Mouse (Mus musculus) gastrocnemius, adult 18-20 months (tissue): Measurements from ENCODE around the gene Rrm2. TPM values are rescaled to one million over a fixed set of nuclear protein-coding genes. Genes with fewer than 3 reads are reported as not detected.
"Not testable (repeated sequence)": the region's sequence is repeated elsewhere in the genome, so short reads cannot be mapped to it uniquely, and the experiment has no call there.

Experiments used
- DNase-seq: peaks from one replicate; pipeline ENCODE4 v3.0.0; 2021; ENCODE audit warnings: low spot score
- long read RNA-seq, 2 experiments: library from polyadenylated mRNA; stranded (forward); transcript quantifications; one replicate each; pipeline ENCODE4 v2.0.0; 2021
- total RNA-seq, 2 experiments: library from RNA; stranded (reverse); gene quantifications; 2 replicates each; pipeline ENCODE4 v1.2.3; 2021

The Rrm2 gene
- total RNA-seq: under 1 TPM; 0.71 to 0.87 TPM
- long read RNA-seq, experiment 1, partial matches to known transcripts: 0 of 1 reads
- long read RNA-seq, experiment 1, other reads (novel, unspliced or antisense): 0 of 1 reads
- long read RNA-seq, experiment 2, partial matches to known transcripts: 0 of 2 reads
- long read RNA-seq, experiment 2, other reads (novel, unspliced or antisense): 0 of 2 reads

- DNase-seq: peak; percentile 92
Observed at GRCm38 (mm10) chr12:24707954-24708823, at the start of gene Rrm2. Gene Rrm2, plus strand, starts transcription at chr12:24708241.

DNA sequence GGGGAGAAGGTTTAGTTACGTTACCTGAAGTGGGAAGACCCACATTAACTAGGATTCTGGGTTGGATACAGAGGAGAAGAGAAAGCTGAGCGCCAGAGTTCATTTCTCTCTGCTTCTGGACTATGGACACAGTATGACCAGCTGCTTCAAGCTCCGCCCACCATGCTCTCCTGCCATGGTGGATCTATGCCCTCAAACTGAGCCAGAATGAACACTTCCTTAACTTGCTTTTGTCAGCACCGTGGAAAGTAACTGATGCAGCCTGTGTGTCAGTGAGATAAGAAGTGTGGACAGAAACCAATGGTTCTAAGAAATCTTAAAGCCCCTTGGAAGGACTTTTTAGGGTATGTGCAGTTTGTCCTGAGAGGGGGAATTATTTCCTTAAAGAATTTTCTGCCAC, 49.0 kb upstream of the Rrm2 start:
- no peak for DNase-seq

- no peak for DNase-seq
Observed at GRCm38 (mm10) chr12:24659923-24660322, 48.1 kb upstream of the Rrm2 start.

DNA sequence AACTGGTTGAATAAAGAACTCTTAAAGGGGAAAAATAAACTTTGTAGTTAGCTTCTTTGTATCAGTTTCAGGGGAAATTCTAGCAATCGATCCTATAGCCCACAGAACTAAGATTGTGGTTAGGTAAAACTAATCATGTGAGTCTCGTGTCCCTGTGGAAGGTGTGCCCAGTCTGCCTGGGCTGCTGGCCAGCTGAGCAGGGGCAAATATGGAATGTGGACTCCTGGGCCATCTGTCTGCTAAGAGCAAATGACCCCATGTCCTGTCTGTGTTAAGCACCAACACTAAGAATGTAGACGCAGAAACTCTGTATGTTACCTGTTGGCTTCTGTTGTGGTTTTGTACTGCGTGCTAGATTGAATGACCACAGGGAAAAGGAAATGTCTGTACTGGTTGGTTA, 46.9 kb upstream of the Rrm2 start:
- no peak for DNase-seq

- no peak for DNase-seq
Observed at GRCm38 (mm10) chr12:24662131-24662530, 45.9 kb upstream of the Rrm2 start.

- peak; percentile 65 for DNase-seq
Observed at GRCm38 (mm10) chr12:24680096-24680491, 27.9 kb upstream of the Rrm2 start.

- no peak for DNase-seq
Observed at GRCm38 (mm10) chr12:24680492-24681285, 27.4 kb upstream of the Rrm2 start.

GRCm38 (mm10) chr12:24681286-24682023, 26.6 kb upstream of the Rrm2 start, which contains the start of gene Cys1:
Gene Cys1, minus strand, starts transcription at chr12:24681813.
- peak; percentile 20 for DNase-seq

DNA sequence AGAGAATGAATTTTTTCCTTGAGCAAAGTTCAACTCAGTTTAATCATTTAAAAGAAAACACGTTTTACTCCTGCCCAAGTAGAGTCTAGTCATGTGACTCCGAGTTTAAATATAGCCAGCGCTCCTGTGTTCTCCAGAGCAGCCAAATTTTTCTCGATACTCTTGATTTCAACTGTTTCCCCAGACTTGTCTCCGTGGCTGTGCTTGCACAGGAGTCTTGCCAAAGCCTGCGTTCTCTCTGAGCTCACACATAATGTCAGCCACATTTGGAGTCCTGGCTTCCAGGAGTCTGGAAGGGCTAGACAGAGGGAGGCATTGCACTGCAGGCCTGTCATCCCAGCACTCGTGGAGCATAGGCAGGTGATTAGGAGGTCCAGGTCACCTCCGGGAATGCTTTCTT, 25.5 kb upstream of the Rrm2 start:
- peak; percentile 46 for DNase-seq

GRCm38 (mm10) chr12:24683461-24683860, 24.6 kb upstream of the Rrm2 start:
- no peak for DNase-seq

DNA sequence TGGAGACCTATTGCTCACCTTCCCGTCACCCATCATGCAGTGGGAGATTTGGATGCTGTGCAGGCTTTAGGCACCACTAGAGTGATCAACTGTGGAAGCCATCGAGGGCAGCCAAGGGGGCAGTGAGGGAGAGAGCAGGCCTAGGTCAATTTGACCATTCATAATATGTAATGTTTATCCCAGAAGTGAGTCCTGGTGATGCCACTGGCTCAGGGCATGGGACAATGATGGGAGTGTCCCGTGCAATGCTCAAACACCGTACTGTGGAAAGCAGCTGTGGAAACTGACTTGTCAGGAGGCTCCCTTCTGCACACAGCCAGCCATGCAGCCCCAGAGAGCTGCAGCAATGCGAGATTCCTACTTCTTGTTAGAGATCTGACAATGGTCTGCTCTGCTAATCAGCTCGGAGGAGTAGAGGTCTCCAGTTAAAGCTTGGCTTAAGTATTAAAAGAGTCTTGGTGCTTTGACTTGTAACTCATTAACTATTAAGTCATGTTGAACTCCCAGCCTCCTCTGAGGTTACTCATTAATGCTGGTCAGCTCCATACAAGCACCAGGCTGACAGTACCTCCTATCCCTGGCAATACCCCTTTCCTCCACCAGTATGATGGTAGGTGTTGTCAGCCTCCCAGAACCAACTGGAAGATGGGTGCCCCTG, 21.9 kb upstream of the Rrm2 start:
- no peak for DNase-seq

GRCm38 (mm10) chr12:24686696-24687346, 21.2 kb upstream of the Rrm2 start:
- DNase-seq: no peak

DNA sequence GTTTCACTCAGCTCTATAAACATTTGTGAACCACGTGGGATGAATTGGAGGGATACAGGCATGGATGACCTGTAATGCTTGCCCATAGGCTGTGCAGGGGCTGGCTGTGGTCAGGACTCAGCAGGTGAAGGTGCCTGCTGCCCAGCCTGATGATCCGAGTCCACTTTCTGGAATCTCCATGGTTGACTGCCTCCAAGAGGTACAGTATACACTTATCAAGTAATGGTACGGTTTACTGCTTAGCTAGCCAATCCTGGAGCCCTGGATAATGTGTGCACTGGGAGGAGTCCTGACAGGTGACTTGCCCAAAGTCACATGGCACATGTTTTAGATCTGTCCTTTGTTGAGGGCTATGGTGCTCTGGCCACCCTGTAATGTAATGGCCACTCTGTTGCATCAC, 17.7 kb upstream of the Rrm2 start:
- no peak for DNase-seq

GRCm38 (mm10) chr12:24696500-24697483, 11.2 kb upstream of the Rrm2 start:
- peak; percentile 90 for DNase-seq

- DNase-seq: no peak
Observed at GRCm38 (mm10) chr12:24697484-24698204, 10.4 kb upstream of the Rrm2 start.

GRCm38 (mm10) chr12:24698514-24698913, 9.5 kb upstream of the Rrm2 start:
- no peak for DNase-seq

GRCm38 (mm10) chr12:24699578-24699977, 8.5 kb upstream of the Rrm2 start:
- no peak for DNase-seq

DNA sequence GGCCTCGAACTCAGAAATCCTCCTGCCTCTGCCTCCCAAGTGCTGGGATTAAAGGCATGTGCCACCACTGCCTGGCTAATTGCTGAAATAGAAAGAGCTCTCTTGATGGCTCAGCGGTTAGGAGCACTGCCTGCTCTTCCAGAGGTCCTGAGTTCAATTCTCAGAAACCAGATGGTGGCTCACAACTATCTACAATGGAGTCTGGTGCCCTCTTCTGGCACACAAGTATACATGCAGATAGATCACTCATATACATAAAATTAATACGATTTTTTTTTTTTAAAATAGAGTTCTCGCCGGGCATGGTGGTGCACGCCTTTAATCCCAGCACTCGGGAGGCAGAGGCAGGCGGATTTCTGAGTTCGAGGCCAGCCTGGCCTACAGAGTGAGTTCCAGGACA, 6.4 kb upstream of the Rrm2 start:
- DNase-seq: not testable (repeated sequence)
